Mouse (Mus musculus) cerebellum, postnatal 4 days (tissue): ENCODE data around the gene Ralgps2.

ENCODE experiments used
- DNase-seq, 2 experiments: peaks; one replicate each; pipeline ENCODE4 v3.0.0; 2022; ENCODE audit warnings: low spot score in 2 of 2, mixed read lengths in 1 of 2

Ralgps2 gene

DNA sequence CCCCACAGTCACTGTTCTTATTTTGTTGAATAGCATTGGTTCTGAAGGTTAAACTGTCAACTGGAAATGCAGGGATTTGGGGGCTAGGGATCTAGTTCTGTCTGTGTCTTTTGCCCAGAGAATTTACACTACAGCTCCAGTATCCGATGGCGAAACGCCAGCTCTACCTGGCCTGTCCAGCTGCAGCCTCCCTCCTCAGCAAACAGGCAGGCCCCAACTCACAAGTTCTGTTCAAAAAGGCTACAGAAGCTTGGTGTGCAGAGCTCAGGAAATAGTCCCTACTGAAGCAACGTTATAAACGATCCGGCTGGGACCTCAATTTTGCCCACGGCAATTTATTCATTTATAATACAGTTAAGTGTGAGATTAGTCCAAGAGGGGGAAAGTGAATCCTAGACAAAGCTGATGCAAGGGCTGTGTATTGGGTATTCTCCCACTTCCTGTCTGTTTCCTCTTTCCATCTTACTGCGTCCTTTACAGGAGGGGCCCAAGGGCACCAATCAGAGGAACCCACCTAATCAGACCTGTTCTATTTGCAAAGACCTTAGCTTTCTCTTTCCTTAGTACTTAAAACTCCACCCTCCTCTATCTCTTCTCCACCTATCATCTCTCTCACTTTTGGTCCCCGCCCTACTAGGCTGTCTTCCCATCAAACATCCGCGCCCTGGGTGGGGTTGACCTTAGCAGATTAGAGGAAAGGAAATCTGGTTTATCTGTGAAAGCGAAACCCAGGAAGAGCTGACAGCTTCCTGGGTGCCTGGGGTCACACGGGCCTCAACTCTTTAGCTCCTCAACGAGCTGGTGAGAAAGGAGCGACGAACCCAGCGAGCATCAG, 16.7 kb upstream of the Ralgps2 start:
- DNase-seq = no peak

DNA sequence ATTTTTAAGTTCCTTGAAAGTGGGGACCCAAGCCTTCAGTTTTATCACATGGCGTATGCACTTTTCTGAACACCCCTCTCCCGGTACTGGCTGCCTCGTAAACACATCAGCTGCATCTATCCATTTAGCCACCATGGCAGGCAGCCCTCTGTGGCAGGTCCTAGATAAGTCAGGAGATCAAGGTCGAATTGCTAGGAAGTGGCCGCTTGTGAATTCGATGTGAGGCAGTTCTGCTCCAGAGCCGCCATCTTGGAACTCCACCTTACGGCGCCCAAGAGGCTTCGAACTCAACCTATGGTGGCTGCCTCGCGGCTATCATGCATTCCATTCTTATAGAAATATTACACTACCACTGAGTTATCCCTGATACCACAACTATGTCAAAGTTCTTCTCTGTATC, 14.8 kb upstream of the Ralgps2 start:
- no peak for DNase-seq

DNA sequence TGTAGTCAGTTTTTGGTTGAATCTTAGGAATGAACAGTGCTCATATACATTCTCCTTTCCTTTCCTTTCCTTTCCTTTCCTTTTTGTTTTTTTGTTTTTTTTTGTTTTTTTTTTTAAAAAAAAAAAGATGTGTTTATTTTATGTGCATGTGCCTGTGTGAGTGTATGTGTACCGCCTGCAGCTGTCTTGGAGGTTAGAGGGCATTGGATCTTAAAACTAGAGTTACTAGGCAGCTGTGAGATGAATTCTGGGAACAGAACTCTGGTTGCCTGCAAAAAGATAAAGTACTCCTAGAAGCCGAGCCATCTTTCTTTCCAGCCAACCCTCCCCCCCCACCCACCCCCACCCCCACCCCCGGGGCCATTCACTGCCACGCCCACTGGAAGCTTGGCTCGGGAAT, 10.9 kb upstream of the Ralgps2 start:
- DNase-seq = no peak

DNA sequence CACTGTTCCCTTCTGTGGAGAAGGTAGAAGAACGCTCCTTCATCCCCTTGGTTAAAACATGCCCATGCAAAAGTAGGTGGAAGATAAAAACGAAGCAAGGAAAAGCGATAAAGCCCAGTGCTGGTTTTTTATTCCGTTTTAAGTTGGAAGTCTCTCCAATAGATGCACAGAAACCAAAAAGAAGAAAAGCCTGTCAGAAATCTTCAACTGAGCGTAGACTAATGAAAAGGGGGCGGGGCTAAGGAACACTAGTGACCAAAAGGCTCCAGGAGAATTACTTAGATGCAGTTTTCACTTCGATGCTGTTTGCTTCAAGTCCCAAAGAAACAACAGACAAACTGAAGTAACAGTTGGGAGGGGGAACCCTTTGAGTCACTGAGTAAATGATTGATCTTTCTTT, 1.2 kb upstream of the Ralgps2 start:
- DNase-seq = no peak

DNA sequence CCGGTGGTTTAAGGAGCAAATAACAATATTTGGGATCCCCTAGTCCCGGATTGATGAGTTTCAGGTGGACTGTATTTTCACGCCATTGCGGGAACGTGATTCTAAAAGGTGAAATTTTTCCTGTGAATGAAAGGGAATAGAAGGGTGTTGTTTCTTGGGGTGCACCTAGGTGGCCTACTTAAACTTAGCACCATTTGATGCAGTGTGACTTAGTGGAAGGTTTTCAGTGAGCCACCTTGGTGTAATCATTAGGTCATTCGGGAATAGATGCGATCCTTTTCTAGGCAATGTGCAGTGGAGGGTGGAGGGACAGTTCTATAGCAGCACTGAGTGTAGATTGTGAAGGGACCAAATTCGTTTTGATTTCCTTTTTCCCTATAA, 706 bp upstream of the Ralgps2 start:
- DNase-seq = no peak

DNA sequence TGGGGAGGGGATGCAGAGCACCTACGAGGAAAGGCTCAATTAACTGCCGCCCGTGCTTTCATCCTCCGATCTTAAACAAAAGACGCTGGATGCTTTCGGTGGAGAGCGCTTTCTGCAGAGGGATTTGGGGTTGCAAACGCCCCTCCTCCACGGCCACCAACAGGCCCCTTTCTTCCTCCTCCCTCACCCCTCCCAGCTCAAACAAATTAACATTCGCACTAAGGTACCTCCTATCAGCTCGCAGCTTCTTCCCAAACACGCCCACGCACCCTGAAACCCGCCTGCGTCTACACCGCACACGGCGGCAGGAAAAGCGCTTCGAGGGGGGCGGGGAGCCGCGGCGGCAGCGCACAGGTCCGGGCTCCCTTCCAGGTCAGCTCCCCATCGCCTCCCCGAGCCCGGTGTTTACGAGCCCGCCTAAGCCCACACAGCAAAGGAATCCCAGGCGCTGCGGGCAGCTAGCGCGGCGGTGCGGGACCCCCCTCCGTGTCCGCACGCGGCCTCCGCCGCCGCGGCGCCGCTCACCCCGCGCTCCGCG, 652 bp downstream of the Ralgps2 start:
- DNase-seq = peak; percentile 31 to 61

DNA sequence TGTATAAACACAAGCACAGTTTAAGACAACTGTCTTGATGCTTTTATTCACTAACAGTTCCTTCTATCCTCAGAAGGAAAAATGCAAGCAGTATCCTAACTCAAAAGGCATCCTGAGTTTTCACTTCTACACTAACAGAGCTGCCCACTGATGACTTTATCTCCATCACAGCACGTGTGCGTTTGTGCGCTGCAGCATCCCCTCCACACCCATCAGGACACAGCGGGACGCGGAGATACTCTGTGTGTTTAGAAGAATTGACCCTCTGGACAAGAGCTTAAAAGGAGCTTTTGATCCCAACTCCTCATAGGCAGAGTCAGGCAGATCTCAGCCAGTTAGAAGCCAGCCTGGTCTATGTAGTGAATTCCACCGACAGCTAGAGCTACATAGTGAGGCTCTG, 2.0 kb downstream of the Ralgps2 start:
- no peak for DNase-seq

DNA sequence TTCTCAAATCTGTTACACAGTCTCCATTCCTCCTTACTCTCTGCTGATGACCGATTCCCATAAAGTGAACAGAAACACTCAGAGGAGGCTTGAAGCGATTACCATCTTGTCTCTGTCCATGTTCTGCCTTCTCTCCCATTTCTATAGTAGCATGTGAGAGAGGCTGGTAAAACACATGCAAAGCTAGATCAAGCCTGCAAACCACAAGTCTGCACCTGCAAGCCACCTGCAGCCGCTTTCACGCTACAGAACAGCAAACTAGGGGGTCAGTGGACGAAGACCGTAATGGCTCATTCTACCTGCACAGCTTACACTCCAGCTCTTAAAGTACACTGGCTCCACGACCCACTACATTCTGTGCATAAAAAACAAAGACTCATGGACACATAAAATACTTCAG, 5.7 kb downstream of the Ralgps2 start:
- no peak for DNase-seq

DNA sequence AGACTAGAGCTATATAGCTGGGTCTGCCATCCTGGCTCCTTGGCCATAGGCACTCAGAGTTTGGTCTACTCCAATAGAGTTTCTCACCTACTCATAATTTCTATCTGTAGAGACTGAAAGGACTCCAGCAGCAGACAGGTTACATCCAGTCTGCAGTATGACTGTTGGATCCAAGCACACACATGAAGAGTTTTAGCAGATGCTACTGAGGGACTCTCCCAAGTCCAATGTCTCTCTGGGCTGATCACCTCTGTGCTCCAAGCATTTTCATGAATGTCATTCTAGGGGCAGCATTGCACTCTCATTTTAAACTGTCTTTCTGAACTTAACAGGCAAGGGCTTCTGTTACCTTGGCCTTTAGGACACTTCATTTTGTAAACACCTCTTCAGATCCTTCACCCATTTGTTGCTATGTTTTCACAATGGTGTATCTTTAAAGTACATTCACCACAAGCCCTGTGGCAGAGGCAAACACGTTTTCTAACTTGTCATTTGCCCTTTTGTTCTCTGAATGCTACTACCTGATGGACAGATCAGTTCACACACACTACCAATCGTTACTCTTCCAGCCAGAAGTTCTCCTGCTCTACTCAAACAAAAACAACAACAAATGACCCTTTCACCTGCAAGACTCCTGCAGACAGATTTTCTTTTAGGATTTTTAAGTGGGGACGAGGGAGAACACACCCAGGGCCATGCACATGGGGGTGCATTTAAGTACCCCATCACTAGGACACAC, 7.2 kb downstream of the Ralgps2 start:
- DNase-seq = no peak

DNA sequence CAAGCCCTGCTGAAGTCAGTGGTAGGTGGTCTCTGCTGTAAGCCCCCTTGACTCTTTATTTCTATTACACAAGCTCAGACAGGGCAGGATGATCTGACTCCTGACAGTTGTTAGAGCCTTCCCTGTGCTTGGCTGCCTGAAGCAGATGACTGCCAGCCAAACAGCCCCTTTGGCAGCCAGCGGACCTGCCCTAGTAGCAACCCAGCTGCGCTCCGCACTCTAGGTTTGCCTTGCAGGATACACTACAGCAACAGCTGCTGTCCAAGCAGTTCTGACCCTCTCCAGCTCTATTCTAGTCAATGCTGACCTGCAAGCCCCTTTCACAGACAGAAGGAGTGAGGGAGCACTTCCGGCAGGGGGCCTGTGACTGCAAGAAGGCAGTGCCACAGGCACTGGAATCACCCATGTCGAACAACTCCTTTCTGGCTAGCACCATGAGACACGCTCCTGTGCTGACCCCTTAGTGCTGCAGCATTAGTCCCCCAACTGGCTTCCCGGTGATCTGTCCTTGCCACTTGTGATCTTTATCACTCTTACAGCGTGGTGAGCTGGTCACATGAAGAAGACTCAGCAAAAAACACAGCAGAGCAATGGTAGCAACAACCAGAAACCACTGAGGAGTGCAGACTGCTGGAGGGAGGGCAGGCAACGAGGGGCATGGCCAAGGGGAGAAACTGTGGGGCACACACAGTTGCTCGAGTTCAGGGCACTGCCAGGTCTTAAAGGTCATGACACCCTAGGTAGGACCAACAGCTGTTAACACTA, 8.1 kb downstream of the Ralgps2 start:
- peak in 1 of 2 experiments; percentile 20 for DNase-seq

DNA sequence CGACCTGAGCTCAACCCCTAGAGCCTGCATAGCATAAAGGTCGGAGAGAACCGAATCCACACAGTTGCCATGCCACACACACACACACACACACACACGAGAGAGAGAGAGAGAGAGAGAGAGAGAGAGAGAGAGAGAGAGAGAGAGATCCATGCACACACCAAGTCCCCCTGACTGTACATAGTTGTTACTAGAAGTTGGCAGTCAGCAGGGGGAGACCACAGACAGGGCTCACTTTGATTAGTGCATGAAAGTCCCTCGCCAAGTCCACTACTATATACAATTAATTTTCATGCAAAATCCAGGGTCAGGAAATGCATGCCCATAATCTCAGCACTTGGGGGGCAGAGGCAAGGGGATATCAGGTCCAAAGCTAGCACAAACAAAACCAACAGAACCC, 9.2 kb downstream of the Ralgps2 start:
- DNase-seq = no peak

DNA sequence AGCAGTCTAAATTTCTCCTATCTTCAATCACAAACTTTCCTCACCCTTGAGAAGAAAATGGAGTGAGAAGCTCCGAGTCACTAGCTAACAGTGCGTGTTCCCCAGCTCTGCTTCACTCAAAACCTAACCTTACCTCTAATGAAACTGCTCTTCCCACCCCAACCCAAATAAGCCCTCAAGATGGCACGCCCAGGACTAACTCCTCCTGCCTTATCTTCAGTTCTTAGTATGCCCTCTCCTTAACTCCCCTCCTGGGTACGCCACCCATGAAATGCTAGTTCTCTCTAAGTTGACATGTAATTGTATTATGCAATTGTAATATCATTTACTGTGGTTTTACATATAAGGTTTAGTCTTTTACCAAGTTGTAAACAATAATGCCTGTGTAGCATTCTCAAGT, 11.2 kb downstream of the Ralgps2 start:
- DNase-seq = no peak

DNA sequence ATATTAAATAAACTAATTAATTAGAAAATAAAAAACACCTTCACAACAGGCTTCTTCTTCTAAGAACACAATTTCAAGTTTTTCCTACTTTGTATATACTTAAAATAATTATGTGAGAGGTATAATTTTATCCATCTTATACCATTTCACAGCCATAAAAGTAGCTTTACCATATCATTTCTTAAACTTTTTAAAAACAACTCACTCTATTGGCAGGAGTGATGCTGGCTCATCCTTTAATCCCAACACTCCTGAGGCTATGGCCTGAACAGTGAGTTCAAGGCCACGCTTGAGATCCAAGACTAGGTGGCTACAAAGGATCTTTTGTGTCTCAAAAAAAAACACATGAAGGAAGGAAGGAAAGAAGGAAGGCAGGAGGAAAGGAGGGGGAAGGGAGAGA, 15.9 kb downstream of the Ralgps2 start:
- no peak for DNase-seq

DNA sequence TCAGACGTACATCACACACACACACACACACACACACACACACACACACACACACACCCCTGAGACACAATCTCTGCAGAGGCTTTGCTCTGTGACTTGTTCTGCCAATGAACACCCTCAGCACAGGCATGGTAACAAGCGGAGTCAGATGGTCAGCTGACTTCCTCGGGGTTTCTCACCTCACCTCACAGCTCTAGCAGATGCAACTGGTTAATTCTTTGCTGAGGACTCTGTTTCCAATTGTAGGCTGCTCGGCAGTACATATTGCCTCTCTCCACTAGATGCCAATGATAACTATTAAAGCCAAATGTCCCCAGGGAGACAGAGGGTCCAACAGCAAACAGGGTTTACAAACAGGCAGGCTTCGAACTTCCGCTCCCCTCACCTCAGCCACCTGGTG, 16.5 kb downstream of the Ralgps2 start:
- no peak for DNase-seq

DNA sequence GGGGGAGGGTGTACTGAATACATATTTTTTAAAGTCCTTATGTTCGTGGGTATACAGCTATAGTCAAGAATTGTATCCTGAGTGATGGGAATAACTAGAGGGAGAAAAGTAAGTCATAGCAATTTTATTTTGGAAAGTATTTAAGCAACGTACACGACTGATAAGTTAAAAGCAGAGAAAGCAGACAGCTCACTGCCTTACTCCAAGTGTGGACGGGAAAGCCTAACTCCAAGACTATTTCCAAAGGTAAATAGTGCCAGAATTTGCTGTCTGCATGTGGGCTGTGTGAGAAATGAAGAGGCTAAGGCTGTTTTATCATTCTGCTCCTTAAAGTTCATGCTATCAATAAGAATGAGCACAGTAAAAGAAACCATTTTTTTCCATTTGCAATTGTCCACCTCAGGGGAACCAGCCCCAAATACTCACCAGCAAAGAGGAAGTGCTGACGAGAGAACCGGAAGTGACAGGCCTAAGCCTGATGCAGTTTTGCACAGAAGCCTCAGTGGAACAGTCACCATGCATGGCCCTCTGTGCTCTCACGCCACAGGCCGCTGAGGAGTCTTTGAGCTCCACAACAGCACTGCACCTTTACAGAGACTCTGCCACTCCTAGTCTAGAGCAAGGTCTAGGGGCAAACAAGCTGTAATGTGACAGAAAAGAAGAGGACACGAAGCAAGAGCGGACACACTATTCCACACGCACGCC, 18.0 kb downstream of the Ralgps2 start:
- DNase-seq = no peak

DNA sequence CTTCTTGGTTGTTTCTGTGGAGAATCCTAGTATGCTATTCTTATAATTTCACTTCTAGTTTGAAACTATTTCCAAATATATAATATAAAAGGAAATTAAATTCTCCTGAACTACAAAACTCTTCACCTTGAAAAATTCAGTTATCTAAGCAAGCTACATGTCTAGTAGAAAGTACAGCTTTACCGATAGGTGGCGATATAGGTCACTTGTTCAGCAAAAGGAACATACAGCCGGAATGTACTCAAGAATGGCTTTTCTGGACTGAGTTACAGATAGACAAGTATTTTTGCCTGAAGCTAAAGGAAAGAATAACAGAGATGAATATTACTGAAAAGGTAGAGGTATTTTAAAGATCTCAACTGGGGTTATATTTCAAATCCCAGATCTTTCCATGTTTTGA, 22.0 kb downstream of the Ralgps2 start:
- peak in 1 of 2 experiments; percentile 16 for DNase-seq

DNA sequence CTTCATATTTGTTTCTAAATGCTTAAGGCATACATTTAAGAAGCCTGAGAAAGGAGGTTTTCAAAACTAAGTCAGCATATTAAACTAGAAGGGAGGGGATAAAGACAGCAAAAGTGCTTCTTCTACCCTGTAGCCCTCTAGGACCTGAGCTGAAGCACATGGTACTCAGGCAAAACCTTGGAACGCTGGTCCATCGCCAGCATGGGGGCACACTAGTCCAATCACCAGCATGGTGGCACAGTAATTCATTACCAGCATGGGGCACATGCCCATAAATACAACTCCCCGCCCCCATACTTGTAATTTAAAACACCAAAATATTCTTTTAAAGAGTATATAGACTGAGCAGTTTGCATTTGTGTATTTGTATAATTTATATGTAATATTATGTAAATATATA, 23.1 kb downstream of the Ralgps2 start:
- no peak for DNase-seq

DNA sequence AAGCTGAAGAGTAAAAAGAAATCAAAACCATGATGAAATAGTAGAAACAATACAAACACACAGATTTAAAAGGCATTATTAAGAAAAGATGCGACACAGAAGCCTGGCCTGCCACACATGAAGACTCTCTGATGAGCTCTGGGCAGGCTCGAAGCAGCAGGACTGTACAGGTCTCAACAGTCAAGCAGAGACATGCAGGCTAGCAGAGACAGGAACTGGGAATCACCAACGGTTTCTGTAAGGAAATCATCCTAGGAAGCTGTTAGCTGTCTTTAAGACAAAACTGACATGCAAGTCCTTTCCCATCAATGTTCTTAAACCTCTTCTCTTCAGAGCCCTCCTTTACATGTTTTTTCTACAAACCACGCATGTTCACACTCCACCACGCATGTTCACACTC, 24.5 kb downstream of the Ralgps2 start:
- no peak for DNase-seq

DNA sequence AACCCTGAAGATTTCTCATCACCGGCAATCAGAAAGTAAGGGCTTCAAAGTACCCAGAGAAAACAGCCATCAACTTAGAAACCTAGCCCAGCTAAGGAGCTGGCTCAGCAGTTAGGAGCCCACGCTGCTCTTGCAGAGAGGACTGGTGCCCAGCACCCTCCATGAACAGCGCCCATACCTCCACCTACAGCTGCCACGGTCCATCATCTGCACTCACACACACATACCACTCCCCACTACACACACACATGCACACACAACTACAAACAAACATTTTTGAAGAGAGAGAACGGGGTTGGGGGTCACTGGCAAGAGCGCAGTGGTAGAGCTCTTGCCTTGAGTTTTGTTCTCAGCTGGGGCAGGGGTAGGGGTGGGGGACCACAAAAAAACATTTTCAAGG, 26.2 kb downstream of the Ralgps2 start:
- no peak for DNase-seq

DNA sequence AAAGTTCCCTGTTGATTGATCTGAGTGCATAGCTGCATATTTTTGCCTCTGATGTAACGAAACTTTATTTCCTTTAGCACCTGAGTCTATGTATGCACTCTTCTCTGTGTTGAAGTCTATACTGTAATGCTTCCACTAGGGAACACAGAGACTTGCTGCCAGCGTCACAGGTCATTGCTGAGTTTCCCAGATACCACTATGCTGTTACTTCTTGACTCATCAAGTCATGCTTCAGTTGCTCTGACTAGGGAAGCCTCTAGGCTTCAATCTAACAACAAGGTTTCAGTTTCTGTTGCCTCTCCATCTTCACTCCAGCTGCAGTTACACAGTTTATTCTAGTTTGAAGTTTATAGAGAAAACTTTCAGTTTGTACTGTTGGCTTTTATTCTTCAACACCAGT, 28.5 kb downstream of the Ralgps2 start:
- DNase-seq = no peak

DNA sequence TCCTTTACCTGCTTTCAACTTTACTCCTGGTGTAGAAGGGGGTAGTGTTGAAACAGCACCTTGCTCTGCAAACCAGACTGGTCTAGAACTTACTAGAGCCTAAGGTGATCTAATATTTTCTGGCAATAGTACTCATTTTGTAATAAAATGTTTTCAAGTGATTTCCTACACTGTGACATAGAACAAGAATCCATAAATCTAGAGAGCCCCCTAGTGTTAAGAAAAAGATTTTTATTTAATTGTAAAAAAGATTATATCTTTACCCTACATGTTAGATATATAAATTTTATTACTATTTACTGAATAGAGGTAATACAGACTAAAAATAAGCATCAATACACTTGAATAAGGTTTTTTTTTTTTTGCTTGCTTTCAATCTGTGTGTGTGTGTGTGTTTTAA, 29.6 kb downstream of the Ralgps2 start:
- no peak for DNase-seq

DNA sequence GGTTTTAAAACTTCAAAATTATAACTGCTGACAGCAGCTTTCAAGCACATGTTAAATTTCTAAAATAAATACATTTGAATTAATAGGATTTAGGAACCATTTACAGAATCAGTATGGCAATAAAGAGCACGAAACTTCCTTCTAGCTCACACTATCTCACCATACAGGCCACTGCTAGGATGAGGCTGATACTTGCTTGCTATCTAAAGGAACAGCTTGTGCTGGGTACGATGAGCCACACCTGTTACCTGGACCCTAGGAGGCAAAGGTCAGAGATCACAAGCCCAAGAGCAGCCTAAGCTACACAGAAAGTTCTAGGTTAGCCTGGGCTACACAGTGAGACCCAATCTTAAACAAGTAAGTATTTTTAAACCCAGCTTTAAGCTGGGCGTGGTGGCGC, 30.2 kb downstream of the Ralgps2 start:
- no peak for DNase-seq
